Mouse (Mus musculus) stomach, embryonic 14.5 days (tissue): ENCODE measurements at regions not wholly inside any gene's neighbourhood (a gene's known extent, or its start where the extent isn't known, plus 50 kb on each side); places are given as distances from the start of the nearest gene placed in this dataset.
"Not testable (repeated sequence)": the region's sequence is repeated elsewhere in the genome, so short reads cannot be mapped to it uniquely, and the experiment has no call there.

Source experiments
- ATAC-seq: fragments of 200-750 bp; cut with Nextera tagmentation; 2 replicates; pipeline ENCODE4 v1.8.0; 2017; ENCODE audit warnings: low read depth, moderate TSS enrichment; ENCODE audit not compliant: insufficient number of reproducible peaks, insufficient read depth, low FRiP score
- H3K27ac ChIP-seq: fragments of 300-500 bp; sonication (generic); 2 replicates; pipeline ENCODE4 v1.5.1; 2014; ENCODE audit warnings: mild to moderate bottlenecking, low read length, moderate library complexity, mixed read lengths
- H3K27me3 ChIP-seq: fragments of 300-500 bp; sonication (generic); 2 replicates; pipeline ENCODE4 v1.6.1; 2014; ENCODE audit warnings: low read length, control low read depth, mixed read lengths; ENCODE audit not compliant: control insufficient read depth, insufficient read depth
- H3K36me3 ChIP-seq: fragments of 300-500 bp; sonication (generic); 2 replicates; pipeline ENCODE4 v1.6.1; 2014; ENCODE audit warnings: mild to moderate bottlenecking, control low read depth, low read length, moderate library complexity, mixed read lengths; ENCODE audit not compliant: control insufficient read depth, insufficient read depth
- H3K4me1 ChIP-seq: fragments of 300-500 bp; sonication (generic); 2 replicates; pipeline ENCODE4 v1.6.1; 2014; ENCODE audit warnings: low read length, control low read depth, mixed read lengths; ENCODE audit not compliant: control insufficient read depth, insufficient read depth
- H3K4me2 ChIP-seq: fragments of 300-500 bp; sonication (generic); replicated peaks from 2 replicates; pipeline ENCODE4 v1.6.1; 2014; ENCODE audit warnings: low read depth, low read length, control low read depth
- H3K4me3 ChIP-seq: fragments of 300-500 bp; sonication (generic); 2 replicates; pipeline ENCODE4 v1.5.1; 2014; ENCODE audit warnings: low read depth, low read length, control low read depth
- H3K9ac ChIP-seq: fragments of 300-500 bp; sonication (generic); replicated peaks from 2 replicates; pipeline ENCODE4 v1.6.1; 2014; ENCODE audit warnings: low read depth, mild to moderate bottlenecking, control low read depth, low read length, moderate library complexity, mixed read lengths
- H3K9me3 ChIP-seq: fragments of 300-500 bp; sonication (generic); 2 replicates; pipeline ENCODE4 v1.6.1; 2016; ENCODE audit warnings: low read depth, low read length, control low read depth; ENCODE audit not compliant: control insufficient read depth
- WGBS: fragments of 180-500 bp; shearing (Covaris S2); extraction: QIAGEN DNeasy Blood & Tissue Kit; methylation state at CpG from one replicate; pipeline ENCODE4 v1.1.7; 2014; 5-methylcytosine and 5-hydroxymethylcytosine counted together

DNA sequence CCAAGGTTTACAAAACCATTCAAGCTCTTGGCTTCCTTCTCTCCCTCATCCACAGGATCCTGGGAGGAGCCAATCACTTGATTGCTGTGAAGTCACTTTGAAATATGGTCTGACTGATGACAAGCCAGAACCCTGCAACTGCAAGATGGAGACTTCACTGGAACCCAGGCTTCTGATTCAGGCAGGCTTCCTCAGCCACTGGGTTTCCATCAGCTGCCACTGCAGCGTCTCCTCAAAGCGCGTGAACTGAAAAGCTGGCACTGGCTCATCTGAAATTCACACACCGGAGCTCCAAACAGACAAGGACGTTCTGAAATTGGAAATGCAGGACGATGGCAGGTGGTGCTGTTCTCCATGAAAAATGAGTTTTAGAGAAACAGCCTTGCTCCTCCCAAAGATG is 280.1 kb upstream of the AI593442 start:
- no peak for ATAC-seq
- no peak overlapping the region for H3K4me3 ChIP-seq
- H3K9me3 ChIP-seq: no peaks in the 10 kb centered on the region
- no peaks in the 10 kb centered on the region for H3K36me3 ChIP-seq
- H3K9ac ChIP-seq: no peak overlapping the region
- no peak overlapping the region for H3K27ac ChIP-seq
- H3K4me2 ChIP-seq: no peak overlapping the region
- WGBS: 74% methylated on average over 6 of the region's 6 CpGs
- H3K4me1 ChIP-seq: no peaks in the 10 kb centered on the region
- H3K27me3 ChIP-seq: no peaks in the 10 kb centered on the region

DNA sequence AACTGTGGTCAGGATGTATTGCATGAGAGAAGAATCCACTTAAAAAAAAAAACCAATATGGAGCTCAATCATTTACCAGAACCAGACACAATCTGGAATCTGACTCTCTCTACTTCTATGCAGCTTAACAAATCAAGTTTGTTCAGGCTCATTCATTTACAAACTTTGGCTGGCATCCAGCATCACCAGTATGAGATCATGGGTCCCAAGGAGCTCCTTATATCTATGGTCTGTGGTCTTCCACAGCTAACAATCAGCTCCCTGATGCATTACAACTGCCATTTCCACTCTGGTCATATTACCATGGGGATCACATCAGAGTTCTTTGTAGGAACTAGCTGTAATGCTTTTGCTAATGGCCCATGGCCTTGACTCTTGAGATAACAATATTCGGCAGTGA is 277.7 kb upstream of the AI593442 start:
- ATAC-seq: no peak

DNA sequence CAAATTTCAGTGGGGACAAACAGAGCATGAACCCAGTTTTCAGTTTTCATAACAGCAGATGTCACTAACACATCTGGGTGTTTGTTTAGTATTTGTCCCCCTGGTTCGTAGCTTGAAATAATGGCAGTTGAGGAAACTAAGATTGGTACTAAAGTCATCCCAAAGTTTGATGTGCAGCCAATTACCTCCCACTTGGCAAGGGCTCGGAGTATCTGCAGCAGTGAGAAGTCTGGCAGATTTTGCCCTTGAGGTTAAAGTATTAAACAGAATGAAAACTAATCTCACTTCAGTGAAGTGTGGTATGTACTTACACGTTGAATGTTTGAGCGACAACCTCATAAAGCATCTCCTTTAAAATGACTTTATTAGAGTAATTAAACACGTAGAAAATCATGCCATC is 264.5 kb upstream of the AI593442 start:
- no peak overlapping the region for H3K27ac ChIP-seq
- 0 out of 2 replicates have a peak, but pooled peaks cover 7% of the 10 kb centered on the region for H3K4me1 ChIP-seq
- H3K9ac ChIP-seq: no peak overlapping the region
- H3K9me3 ChIP-seq: no peaks in the 10 kb centered on the region
- H3K4me2 ChIP-seq: no peak overlapping the region
- 46% methylated on average over 5 of the region's 5 CpGs for WGBS
- no peak for ATAC-seq
- H3K36me3 ChIP-seq: no peaks in the 10 kb centered on the region
- H3K27me3 ChIP-seq: no peaks in the 10 kb centered on the region
- H3K4me3 ChIP-seq: no peak overlapping the region

More for the DNA sequence above, 277.7 kb upstream of the AI593442 start:
- no peaks in the 10 kb centered on the region for H3K36me3 ChIP-seq
- no peaks in the 10 kb centered on the region for H3K27me3 ChIP-seq
- H3K4me3 ChIP-seq: no peak overlapping the region
- no peaks in the 10 kb centered on the region for H3K9me3 ChIP-seq
- no peak overlapping the region for H3K27ac ChIP-seq
- no peak overlapping the region for H3K9ac ChIP-seq
- H3K4me1 ChIP-seq: no peaks in the 10 kb centered on the region
- WGBS: 74% methylated on average over 1 of the region's 1 CpGs
- no peak overlapping the region for H3K4me2 ChIP-seq

DNA sequence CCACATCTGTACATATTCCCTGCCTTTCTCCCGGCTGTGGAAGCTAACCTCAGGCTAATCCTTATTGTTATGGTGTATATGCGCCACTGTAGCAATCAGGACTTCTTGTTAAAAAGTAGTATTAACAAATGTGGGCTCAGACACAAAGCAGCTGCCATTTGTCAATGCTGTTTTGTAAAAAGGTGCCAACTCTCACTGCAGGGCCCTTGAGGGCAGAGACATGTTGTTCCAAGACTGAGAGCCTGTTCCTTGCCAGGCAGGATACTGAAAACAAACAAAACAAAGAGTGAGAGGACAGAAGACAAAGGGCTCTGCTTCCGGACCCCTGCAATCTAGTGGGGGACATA is 262.0 kb upstream of the AI593442 start:
- H3K9ac ChIP-seq: no peak overlapping the region
- WGBS: 22% methylated on average over 3 of the region's 3 CpGs
- H3K4me1 ChIP-seq: 0 out of 2 replicates have a peak, but pooled peaks cover 7% of the 10 kb centered on the region
- no peak for ATAC-seq
- H3K27me3 ChIP-seq: no peaks in the 10 kb centered on the region
- no peaks in the 10 kb centered on the region for H3K36me3 ChIP-seq
- no peak overlapping the region for H3K4me3 ChIP-seq
- no peaks in the 10 kb centered on the region for H3K9me3 ChIP-seq
- H3K27ac ChIP-seq: no peak overlapping the region; the same call in 1 of the 2 replicates
- no peak overlapping the region for H3K4me2 ChIP-seq

DNA sequence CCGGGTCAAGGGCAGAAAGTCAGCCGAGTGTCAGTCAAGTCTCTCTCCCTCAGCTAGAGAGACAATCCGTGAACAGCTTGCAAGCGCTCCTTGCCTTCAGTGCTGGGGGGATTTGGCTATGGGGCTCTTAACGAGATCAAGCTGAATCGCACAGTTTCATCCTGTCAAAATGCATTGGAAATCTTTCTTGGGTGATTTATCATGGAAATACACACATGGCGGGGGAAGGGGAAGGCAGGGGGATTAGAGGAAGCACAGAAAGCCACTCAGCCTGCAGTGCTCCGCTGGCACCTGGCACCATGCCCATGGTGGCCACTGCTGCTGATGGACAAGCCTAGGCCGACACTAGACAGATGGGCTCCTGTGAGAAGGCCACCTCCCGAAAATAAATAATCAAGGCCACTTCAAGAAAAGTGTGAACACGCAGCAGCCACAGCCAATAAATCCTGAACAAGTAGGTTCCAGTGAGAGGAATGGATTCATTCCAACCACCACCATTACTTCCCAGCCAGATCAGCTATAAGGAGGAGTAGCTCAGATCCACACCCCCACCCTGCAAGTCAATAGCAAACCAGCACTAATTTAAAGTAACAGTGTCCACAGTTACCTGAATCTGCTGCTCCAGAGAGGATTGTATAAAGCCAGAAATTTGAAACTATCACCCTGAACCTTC is 261.5 kb upstream of the AI593442 start:
- 0 out of 2 replicates have a peak overlapping the region, but pooled peaks have one; percentile 12 for H3K4me2 ChIP-seq
- no peaks in the 10 kb centered on the region for H3K36me3 ChIP-seq
- no peaks in the 10 kb centered on the region for H3K27me3 ChIP-seq
- no peak overlapping the region for H3K9ac ChIP-seq
- no peak for ATAC-seq
- WGBS: 23% methylated on average over 11 of the region's 11 CpGs
- no peak overlapping the region; the same call in 1 of the 2 replicates for H3K27ac ChIP-seq
- no peaks in the 10 kb centered on the region for H3K9me3 ChIP-seq
- 0 out of 2 replicates have a peak, but pooled peaks cover 7% of the 10 kb centered on the region for H3K4me1 ChIP-seq
- H3K4me3 ChIP-seq: no peak overlapping the region

DNA sequence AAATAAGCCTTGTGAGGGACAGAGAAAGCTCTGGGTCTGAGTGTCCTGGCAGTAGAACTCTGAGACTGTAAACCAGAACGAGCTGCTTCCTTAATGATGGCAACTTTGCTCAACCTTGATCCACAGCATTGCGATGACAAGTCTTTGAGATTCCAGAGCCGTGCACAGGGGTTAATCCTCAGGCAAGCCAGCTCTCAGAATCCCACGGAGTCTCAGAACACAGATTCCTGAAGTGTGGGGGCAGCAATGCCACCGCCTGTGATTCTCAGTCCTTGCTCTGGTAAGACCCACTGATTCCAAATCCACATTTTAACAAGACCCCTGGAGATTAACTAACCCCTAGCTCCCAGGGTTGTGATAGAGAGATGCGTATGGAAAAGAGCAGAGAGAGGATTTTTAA is 255.5 kb upstream of the AI593442 start:
- Histone ChIP-seq H3K27ac (no peak overlapping the region), H3K27me3 (no peaks in the 10 kb centered on the region), H3K9me3 (no peaks in the 10 kb centered on the region), H3K4me3 (no peak overlapping the region), H3K4me2 (no peak overlapping the region), H3K4me1 (0 out of 2 replicates have a peak, but pooled peaks cover 3% of the 10 kb centered on the region), H3K36me3 (no peaks in the 10 kb centered on the region), H3K9ac (no peak overlapping the region)
- 46% methylated on average over 6 of the region's 6 CpGs for WGBS
- ATAC-seq: no peak

DNA sequence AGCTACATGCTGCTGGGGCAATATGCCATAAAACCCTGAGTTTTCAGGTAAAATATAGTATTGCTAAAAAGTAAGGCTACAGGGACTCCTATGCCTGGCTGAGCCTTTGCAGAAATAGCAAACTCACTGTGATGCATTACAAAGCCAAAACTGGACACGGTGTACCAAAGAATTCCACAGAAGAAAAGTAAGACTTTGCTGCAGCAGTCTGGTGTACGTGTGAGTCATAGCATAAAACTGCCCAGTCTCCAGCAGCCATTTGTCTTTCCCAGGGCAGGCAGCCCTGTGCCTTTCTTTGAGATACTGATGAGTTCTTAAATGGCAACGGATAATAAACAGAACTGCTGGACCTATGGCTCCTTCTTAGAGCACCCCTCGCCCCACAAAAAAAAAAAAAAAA is 237.9 kb upstream of the AI593442 start:
- Histone ChIP-seq H3K27me3 (no peaks in the 10 kb centered on the region), H3K9me3 (no peaks in the 10 kb centered on the region), H3K27ac (no peak overlapping the region), H3K4me3 (no peak overlapping the region), H3K4me2 (no peak overlapping the region), H3K36me3 (no peaks in the 10 kb centered on the region), H3K4me1 (no peaks in the 10 kb centered on the region), H3K9ac (no peak overlapping the region)
- 48% methylated on average over 4 of the region's 4 CpGs for WGBS
- no peak for ATAC-seq

DNA sequence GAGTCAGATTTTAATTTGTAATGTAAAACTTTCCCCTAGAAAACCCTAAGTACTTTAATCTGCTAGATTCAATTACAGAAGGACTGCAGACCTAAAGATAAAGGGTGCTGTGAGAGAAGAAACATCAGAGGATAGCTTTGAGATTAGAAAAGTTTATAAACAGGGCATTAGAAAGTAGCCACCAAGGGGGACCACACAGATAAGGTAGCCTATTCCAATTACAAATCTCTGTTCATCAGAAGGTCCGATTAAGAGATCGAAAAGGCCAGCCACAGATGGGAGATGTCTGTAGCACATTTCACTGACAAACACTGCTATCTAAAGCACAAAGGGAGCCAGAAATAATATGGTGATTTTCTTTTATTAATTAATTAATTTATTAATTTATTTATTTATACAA is 209.1 kb upstream of the AI593442 start:
- not testable (repeated sequence) for H3K27me3 ChIP-seq, H3K36me3 ChIP-seq, H3K9me3 ChIP-seq, H3K4me3 ChIP-seq, ATAC-seq, H3K4me1 ChIP-seq, H3K4me2 ChIP-seq, H3K9ac ChIP-seq, H3K27ac ChIP-seq
- WGBS: no CpG with 5 or more reads among the region's 2 CpGs

DNA sequence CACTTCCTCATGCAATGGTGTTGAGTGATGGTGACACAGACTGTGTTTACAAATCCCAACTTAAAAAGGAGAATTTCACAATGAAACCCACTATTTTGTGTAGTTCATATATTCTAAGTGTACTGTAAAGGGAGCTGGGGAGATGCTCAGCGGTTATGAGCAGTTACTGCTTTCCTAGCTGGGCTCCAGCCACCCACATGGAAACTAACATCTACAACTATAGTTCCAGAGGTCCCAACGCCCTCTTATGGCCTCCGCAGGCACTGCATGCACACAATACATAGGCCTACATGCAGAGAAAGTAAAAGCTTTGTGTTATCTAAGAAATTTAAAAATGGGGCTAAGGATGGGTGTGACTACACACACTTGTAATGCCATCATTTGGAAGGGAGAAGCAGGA is 208.4 kb upstream of the AI593442 start:
- WGBS: no CpG with 5 or more reads among the region's 3 CpGs
- not testable (repeated sequence) for H3K4me3 ChIP-seq, H3K9me3 ChIP-seq, H3K27me3 ChIP-seq, ATAC-seq, H3K36me3 ChIP-seq, H3K27ac ChIP-seq, H3K9ac ChIP-seq, H3K4me1 ChIP-seq, H3K4me2 ChIP-seq
